Mouse (Mus musculus): Measurements from ENCODE around the gene Simc1. TPM values are rescaled to one million over a fixed set of nuclear protein-coding genes. Genes with fewer than 3 reads are reported as not detected.

Gene Simc1
- polyA plus RNA-seq, 1 experiment, result 4.0 TPM

DNA sequence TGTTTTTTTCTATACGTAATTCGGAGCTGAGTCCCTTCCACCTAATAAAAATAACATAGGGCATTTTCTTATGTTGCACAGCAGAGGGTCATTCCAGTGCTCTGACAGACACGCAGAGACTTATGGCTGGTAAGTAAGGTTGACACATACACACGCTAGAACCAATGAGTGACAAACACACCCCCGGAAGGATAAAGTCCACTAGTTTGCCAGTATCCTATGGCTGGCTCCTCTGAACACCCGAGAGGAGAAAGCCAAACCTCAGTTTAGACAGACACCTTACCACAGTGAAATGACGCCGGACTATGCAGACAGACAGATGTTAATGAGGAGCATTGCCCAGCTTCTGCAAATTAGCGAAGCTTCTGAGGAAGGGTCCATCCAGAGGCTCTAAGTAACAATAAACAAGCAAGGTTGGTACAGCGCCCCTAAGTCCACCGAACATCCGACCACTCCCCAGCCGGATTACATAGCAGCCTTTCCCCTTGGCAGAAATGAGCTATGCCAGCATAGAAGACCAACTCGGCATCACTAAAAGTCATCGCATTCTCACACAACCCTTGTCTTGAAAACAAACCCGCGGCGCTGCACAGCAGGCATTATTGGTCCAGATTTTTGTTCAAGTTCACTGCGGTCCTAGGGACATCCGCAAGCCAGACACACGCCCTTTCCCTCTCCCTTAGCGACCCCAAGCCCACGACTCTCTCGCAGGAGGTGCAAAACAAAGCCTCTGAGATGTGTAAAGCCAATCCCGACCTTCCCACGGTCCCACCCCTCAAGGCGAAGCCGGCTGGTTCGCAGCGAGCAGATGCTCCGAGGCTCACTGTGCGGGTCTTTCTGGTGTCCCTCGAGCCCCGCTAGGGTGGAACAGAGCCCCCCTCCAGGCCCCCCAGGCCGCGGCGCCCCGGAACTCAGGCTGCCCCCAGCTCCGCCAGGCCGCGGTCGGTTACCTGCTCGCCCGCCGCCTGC lies 60.9 kb downstream of the Simc1 start:
- H3K27ac ChIP-seq (ENCODE audit: insufficient read depth, low read depth, low read length), result peak overlapping the region; percentile 74

DNA sequence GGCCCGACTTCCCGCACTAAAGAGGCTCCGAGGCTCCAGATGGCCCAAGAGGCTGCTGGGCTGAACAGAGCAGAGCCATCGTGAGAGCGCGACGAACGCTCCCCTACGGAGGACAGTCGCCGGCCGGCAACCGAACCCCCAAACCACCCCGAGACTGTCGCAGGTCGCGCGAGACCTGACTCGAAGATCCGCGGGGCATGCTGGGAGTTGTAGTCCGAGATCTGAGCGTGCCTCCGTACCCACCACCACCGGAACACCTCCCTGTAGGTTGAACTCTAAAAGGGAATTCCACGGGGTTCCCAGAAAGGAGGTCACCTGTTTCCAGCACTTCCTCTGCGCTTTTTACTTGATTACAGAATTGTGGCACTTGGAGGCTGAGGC lies 61.6 kb downstream of the Simc1 start, which contains the start of gene 4833439L19Rik:
Gene 4833439L19Rik (minus strand): TSS at position 235 of the 381 bp plus-strand sequence.
- WGBS, result under 1% methylated on average over 27 of the region's 27 CpGs
- peak within 1 kb of the TSS; percentile 96 for H3K4me3 ChIP-seq (ENCODE audit: low read depth, low read length)

More for the DNA sequence above, 60.9 kb downstream of the Simc1 start:
- TF ChIP-seq POLR2A (IDR thresholded peaks at IDR 0.05; ENCODE audit: low read depth, low read length) (no peak), CTCF (IDR thresholded peaks at IDR 0.05; ENCODE audit: extremely low read depth, insufficient read length, insufficient replicate concordance, low read depth, low read length) (no peak)
- Histone ChIP-seq H3K4me1 (ENCODE audit: control insufficient read depth, insufficient read depth, insufficient read length, low read length) (peaks cover 7% of the 10 kb centered on the region; the same call in 1 of the 2 replicates), H3K27me3 (ENCODE audit: control insufficient read depth, insufficient read depth, low read length) (no peaks in the 10 kb centered on the region), H3K36me3 (ENCODE audit: control insufficient read depth, insufficient read depth, low read length) (peaks cover 27% of the 10 kb centered on the region), H3K4me3 (ENCODE audit: low read depth, low read length) (peak overlapping the region; percentile 96)
- 5% methylated on average over 45 of the region's 45 CpGs for WGBS

DNA sequence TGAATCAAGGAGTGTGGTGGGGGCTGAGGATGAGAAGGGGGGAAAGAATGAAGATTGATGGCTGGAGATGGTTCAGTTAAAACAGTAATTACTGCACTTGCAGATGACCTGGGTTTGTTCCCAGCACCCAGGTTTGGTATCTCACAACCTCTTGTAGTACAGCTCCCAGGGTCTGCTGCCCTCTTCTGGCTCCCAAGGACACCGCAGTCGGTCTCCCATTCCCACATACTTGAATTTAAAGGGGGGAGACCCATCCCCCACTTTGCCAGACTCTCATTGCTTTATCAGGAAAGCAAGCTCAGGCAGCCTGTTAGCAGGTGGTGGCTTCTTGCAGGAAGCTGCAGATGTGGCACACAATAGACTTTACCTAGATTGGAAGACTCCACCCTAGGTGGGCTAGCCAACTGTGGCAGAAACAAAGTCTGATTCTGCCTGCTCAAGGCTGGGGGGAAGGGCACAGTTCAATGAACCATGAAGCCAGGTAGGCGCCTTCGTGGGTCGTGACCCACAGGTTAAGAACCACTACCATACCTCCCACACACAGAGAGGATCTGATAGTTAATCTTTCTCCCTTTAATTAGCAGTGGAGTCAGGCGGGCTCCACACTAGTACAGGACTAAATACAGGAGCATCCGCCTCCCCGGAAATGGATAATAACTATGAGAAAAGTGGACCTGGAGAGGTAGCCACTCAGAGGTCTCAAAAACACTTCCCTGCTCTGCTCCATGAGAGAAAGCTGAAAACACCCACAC lies 62.2 kb downstream of the Simc1 start:
- H3K4me1 ChIP-seq (ENCODE audit: control insufficient read depth, insufficient read depth, insufficient read length, low read length), result peaks cover 7% of the 10 kb centered on the region; the same call in 1 of the 2 replicates
- peaks cover 16% of the 10 kb centered on the region for H3K36me3 ChIP-seq (ENCODE audit: control insufficient read depth, insufficient read depth, low read length)
- H3K27ac ChIP-seq (ENCODE audit: insufficient read depth, low read depth, low read length), result peak overlapping the region; percentile 86
- TF ChIP-seq CTCF (IDR thresholded peaks at IDR 0.05; ENCODE audit: extremely low read depth, insufficient read length, insufficient replicate concordance, low read depth, low read length) (peak; percentile 60; the same call in 1 of the 2 replicates), POLR2A (IDR thresholded peaks at IDR 0.05; ENCODE audit: low read depth, low read length) (no peak)
- H3K27me3 ChIP-seq (ENCODE audit: control insufficient read depth, insufficient read depth, low read length), result no peaks in the 10 kb centered on the region
- 19% methylated on average over 8 of the region's 8 CpGs for WGBS
- peak overlapping the region; percentile 96 for H3K4me3 ChIP-seq (ENCODE audit: low read depth, low read length)

More for the DNA sequence above, 61.6 kb downstream of the Simc1 start, which contains the start of gene 4833439L19Rik:
- peaks cover 7% of the 10 kb centered on the region; the same call in 1 of the 2 replicates for H3K4me1 ChIP-seq (ENCODE audit: control insufficient read depth, insufficient read depth, insufficient read length, low read length)
- TF ChIP-seq CTCF (IDR thresholded peaks at IDR 0.05; ENCODE audit: extremely low read depth, insufficient read length, insufficient replicate concordance, low read depth, low read length) (no peak), POLR2A (IDR thresholded peaks at IDR 0.05; ENCODE audit: low read depth, low read length) (peak; percentile 75; the same call in 1 of the 2 replicates)
- peak within 1 kb of the TSS; percentile 86 for H3K27ac ChIP-seq (ENCODE audit: insufficient read depth, low read depth, low read length)
- peaks cover 21% of the 10 kb centered on the region for H3K36me3 ChIP-seq (ENCODE audit: control insufficient read depth, insufficient read depth, low read length)
- no peaks in the 10 kb centered on the region for H3K27me3 ChIP-seq (ENCODE audit: control insufficient read depth, insufficient read depth, low read length)

DNA sequence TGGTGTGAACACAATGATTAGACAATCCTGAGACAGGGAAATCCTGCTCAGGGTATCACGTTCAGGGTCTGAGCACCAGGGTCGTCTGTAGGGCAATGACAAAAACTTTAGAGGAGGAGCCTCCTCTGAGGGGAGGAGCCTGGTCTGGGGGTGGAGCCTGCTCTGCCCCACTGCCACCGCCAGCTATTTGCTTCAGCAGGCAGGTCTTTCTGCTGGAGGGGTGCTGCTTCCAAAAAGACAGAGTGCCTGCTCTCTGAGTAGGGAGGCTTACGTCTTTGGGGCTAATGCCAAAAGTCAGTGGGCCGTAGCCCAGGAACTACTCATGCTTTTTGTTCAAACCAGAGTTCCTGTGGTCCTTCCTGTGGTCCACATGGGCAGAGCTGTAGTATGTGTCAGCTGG lies 64.8 kb downstream of the Simc1 start:
- no peaks in the 10 kb centered on the region for H3K27me3 ChIP-seq (ENCODE audit: control insufficient read depth, insufficient read depth, low read length)
- H3K36me3 ChIP-seq (ENCODE audit: control insufficient read depth, insufficient read depth, low read length), result no peaks in the 10 kb centered on the region
- 78% methylated on average over 5 of the region's 5 CpGs for WGBS
- no peak overlapping the region for H3K27ac ChIP-seq (ENCODE audit: insufficient read depth, low read depth, low read length)
- no peak for TF ChIP-seq POLR2A (IDR thresholded peaks at IDR 0.05; ENCODE audit: low read depth, low read length)
- no peak for TF ChIP-seq CTCF (IDR thresholded peaks at IDR 0.05; ENCODE audit: extremely low read depth, insufficient read length, insufficient replicate concordance, low read depth, low read length)
- H3K4me3 ChIP-seq (ENCODE audit: low read depth, low read length), result no peak overlapping the region
- peaks cover 7% of the 10 kb centered on the region; the same call in 1 of the 2 replicates for H3K4me1 ChIP-seq (ENCODE audit: control insufficient read depth, insufficient read depth, insufficient read length, low read length)

DNA sequence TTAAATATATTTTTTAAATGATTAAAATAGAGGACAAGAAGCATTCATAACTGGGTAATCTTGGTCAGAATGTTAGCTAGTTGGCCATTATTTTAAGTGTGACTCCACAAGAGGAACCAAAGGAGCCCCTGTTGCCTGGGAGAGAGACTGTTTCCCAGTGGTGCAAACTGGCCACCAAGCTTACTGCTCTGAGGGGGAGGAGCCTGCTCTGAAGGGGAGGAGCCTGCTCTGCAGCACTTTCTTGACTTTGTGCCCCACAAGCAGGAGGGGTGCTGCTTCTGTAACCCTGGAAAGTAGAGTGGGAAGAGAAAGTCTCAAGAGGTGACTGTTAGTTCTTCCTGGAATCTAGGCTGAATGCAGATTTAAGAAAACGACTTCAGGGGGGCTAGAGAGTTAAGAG lies 65.7 kb downstream of the Simc1 start:
- H3K36me3 ChIP-seq (ENCODE audit: control insufficient read depth, insufficient read depth, low read length), result no peaks in the 10 kb centered on the region
- H3K4me3 ChIP-seq (ENCODE audit: low read depth, low read length), result no peak overlapping the region
- peaks cover 8% of the 10 kb centered on the region; the same call in 1 of the 2 replicates for H3K4me1 ChIP-seq (ENCODE audit: control insufficient read depth, insufficient read depth, insufficient read length, low read length)
- no peaks in the 10 kb centered on the region for H3K27me3 ChIP-seq (ENCODE audit: control insufficient read depth, insufficient read depth, low read length)
- H3K27ac ChIP-seq (ENCODE audit: insufficient read depth, low read depth, low read length), result no peak overlapping the region
- 49% methylated on average over 1 of the region's 1 CpGs for WGBS
- no peak for TF ChIP-seq POLR2A (IDR thresholded peaks at IDR 0.05; ENCODE audit: low read depth, low read length)
- TF ChIP-seq CTCF (IDR thresholded peaks at IDR 0.05; ENCODE audit: extremely low read depth, insufficient read length, insufficient replicate concordance, low read depth, low read length), result no peak

DNA sequence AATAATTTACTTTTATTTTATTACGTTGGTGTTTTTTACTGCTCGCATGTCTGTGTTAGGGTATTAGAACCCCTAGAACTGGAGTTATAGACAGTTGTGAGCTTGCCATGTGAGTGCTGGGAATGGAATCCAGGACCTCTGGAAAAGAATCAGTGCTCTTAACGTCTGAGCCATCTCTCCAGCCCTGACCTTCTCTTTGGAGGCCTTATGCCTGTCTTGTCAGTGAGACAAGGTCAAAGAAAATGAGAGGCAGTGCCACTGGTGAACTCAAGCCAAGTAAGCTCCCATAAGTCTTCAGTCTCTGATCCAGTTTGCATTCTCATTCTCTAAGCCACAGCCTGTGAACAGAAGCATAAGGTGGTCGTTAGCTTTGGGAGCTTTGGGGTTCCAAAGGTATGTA lies 67.2 kb downstream of the Simc1 start:
- TF ChIP-seq POLR2A (IDR thresholded peaks at IDR 0.05; ENCODE audit: low read depth, low read length), result no peak
- TF ChIP-seq CTCF (IDR thresholded peaks at IDR 0.05; ENCODE audit: extremely low read depth, insufficient read length, insufficient replicate concordance, low read depth, low read length), result no peak
- H3K27me3 ChIP-seq (ENCODE audit: control insufficient read depth, insufficient read depth, low read length), result no peaks in the 10 kb centered on the region
- 79% methylated on average over 4 of the region's 4 CpGs for WGBS
- H3K4me3 ChIP-seq (ENCODE audit: low read depth, low read length), result no peak overlapping the region
- peaks cover 9% of the 10 kb centered on the region for H3K4me1 ChIP-seq (ENCODE audit: control insufficient read depth, insufficient read depth, insufficient read length, low read length)
- no peak overlapping the region for H3K27ac ChIP-seq (ENCODE audit: insufficient read depth, low read depth, low read length)
- H3K36me3 ChIP-seq (ENCODE audit: control insufficient read depth, insufficient read depth, low read length), result no peaks in the 10 kb centered on the region

Measured in small intestine, adult 2 months (tissue).